Mouse (Mus musculus) mesoderm, embryonic 11.5 days (tissue): ENCODE measurements at regions not wholly inside any gene's neighbourhood (a gene's known extent, or its start where the extent isn't known, plus 50 kb on each side); places are given as distances from the start of the nearest gene placed in this dataset.

Experiments used
- DNase-seq: peaks from one replicate; pipeline ENCODE4 v3.0.0-alpha.2; 2012; ENCODE audit warnings: low read depth, low spot score

- DNase-seq = no peak
These were observed 80.0 kb downstream of the Efnb1 start for GRCm38 (mm10) chrX:99215931-99216330.

GRCm38 (mm10) chrX:99215111-99215510 is 79.2 kb downstream of the Efnb1 start:
- no peak for DNase-seq

GRCm38 (mm10) chrX:99213565-99214153 is 77.7 kb downstream of the Efnb1 start:
- DNase-seq = no peak

- no peak for DNase-seq
These were observed 68.1 kb downstream of the Efnb1 start for GRCm38 (mm10) chrX:99204077-99204476.

GRCm38 (mm10) chrX:99201081-99201480 is 65.2 kb downstream of the Efnb1 start:
- no peak for DNase-seq

GRCm38 (mm10) chrX:99199669-99200068 is 63.7 kb downstream of the Efnb1 start:
- no peak for DNase-seq

GRCm38 (mm10) chrX:99198961-99199631 is 63.2 kb downstream of the Efnb1 start:
- peak; percentile 74 for DNase-seq
